Mouse (Mus musculus) midbrain, postnatal 0 days (tissue): ENCODE results near the gene F2rl1. TPM values are rescaled to one million over a fixed set of nuclear protein-coding genes. Genes with fewer than 3 reads are reported as not detected.

Experiments
- ATAC-seq: fragments of 200-750 bp; cut with Nextera tagmentation; 2 replicates; pipeline ENCODE4 v1.8.0; 2017; ENCODE audit warnings: moderate number of reproducible peaks, mild to moderate bottlenecking, moderate TSS enrichment, moderate library complexity; ENCODE audit not compliant: low FRiP score
- DNase-seq: peaks from one replicate; pipeline ENCODE4 v3.0.0-alpha.2; 2015; ENCODE audit warnings: low spot score
- H3K27ac ChIP-seq: fragments of 300-500 bp; sonication (generic); 2 replicates; pipeline ENCODE4 v1.5.1; 2014; ENCODE audit warnings: low read depth, mild to moderate bottlenecking, low read length, mixed read lengths
- H3K27me3 ChIP-seq: fragments of 300-500 bp; sonication (generic); 2 replicates; pipeline ENCODE4 v1.6.1; 2014; ENCODE audit warnings: low read length, control low read depth, mixed read lengths; ENCODE audit not compliant: insufficient read depth
- H3K36me3 ChIP-seq: fragments of 300-500 bp; sonication (generic); 2 replicates; pipeline ENCODE4 v1.6.1; 2014; ENCODE audit warnings: low read length, control low read depth, mixed read lengths; ENCODE audit not compliant: insufficient read depth
- H3K4me1 ChIP-seq: fragments of 300-500 bp; sonication (generic); 2 replicates; pipeline ENCODE4 v1.6.1; 2014; ENCODE audit warnings: mild to moderate bottlenecking, control low read depth, antibody characterized with exemption, low read length, mixed read lengths; ENCODE audit not compliant: insufficient read depth
- H3K4me2 ChIP-seq: fragments of 300-500 bp; sonication (generic); 2 replicates; pipeline ENCODE4 v1.6.1; 2014; ENCODE audit warnings: low read depth, mild to moderate bottlenecking, low read length, mixed read lengths; ENCODE audit not compliant: poor library complexity, severe bottlenecking
- H3K4me3 ChIP-seq: fragments of 300-500 bp; sonication (generic); 2 replicates; pipeline ENCODE4 v1.5.1; 2014; ENCODE audit warnings: low read depth, mild to moderate bottlenecking, low read length, moderate library complexity
- H3K9ac ChIP-seq: fragments of 300-500 bp; sonication (generic); replicated peaks from 2 replicates; pipeline ENCODE4 v1.6.1; 2014; ENCODE audit warnings: mild to moderate bottlenecking, low read length, moderate library complexity, mixed read lengths; ENCODE audit not compliant: poor library complexity, severe bottlenecking
- H3K9me3 ChIP-seq: fragments of 300-500 bp; sonication (generic); 2 replicates; pipeline ENCODE4 v1.6.1; 2016; ENCODE audit warnings: low read length, control low read depth
- CTCF ChIP-seq: IDR thresholded peaks from 2 replicates; pipeline ENCODE4 v1.5.1; 2016; ENCODE audit warnings: antibody characterized with exemption, mild to moderate bottlenecking
- WGBS: fragments of 180-500 bp; shearing (Covaris S2); extraction: QIAGEN DNeasy Blood & Tissue Kit; methylation state at CpG from one replicate; pipeline ENCODE4 v1.1.7; 2014; 5-methylcytosine and 5-hydroxymethylcytosine counted together
- polyA plus RNA-seq: library from polyadenylated mRNA; unstranded; fragments of >200 nt; fragmentation: Nextera tagmentation; extraction: Ambion mirVana; gene quantifications from 2 replicates; pipeline ENCODE4 v1.2.1, GENCODE M21; 2015
- total RNA-seq: library from RNA; depleted of rRNA; stranded (reverse); fragments of >200 nt; gene quantifications from 2 replicates; pipeline ENCODE4 v1.2.3, GENCODE M21; 2014

The F2rl1 gene
- total and polyA plus RNA-seq, 2 experiments from 2014 or later: 0.16 to 0.21 TPM

DNA sequence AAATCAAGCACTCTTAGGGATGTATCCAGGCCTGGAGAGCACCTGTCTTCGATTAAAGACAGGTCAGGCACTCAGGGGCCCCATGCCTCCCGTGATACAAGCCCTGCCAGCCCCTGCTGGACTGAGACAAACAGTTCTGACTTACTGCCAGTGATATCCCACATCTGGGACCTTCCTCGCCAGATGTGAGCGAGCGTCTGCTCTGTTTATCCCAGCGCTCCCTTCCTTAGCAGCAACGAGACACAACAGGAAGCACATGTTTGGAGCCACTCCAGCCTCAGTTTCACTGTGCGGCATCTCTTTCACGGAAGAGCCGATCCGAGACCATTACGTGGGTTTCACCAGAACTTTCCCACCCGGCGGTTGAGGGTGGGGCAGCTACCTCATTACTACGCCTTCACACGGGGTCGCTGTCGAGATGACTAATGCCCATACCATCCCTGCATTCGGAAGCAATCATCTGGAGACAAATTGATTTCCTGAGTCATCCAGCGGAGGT, 23.3 kb upstream of the F2rl1 start:
- DNase-seq (peak; percentile 21), ATAC-seq (no peak)

GRCm38 (mm10) chr13:95547090-95547611, 22.1 kb upstream of the F2rl1 start:
- no peak overlapping the region for H3K9ac ChIP-seq
- H3K36me3 ChIP-seq: no peaks in the 10 kb centered on the region
- no peak overlapping the region for H3K4me3 ChIP-seq
- no peaks in the 10 kb centered on the region for H3K9me3 ChIP-seq
- ATAC-seq (peak; percentile 50; the same call in 1 of the 2 replicates), DNase-seq (peak; percentile 53)
- H3K27ac ChIP-seq: no peak overlapping the region
- TF ChIP-seq CTCF: no peak
- no peaks in the 10 kb centered on the region for H3K27me3 ChIP-seq
- H3K4me1 ChIP-seq: peaks cover 6% of the 10 kb centered on the region; the same call in 1 of the 2 replicates
- H3K4me2 ChIP-seq: 0 out of 2 replicates have a peak overlapping the region, but pooled peaks have one; percentile 9
- WGBS: 22% methylated on average over 12 of the region's 12 CpGs

More for the DNA sequence above, 23.3 kb upstream of the F2rl1 start:
- Histone ChIP-seq H3K4me1 (peaks cover 6% of the 10 kb centered on the region; the same call in 1 of the 2 replicates), H3K36me3 (no peaks in the 10 kb centered on the region), H3K4me2 (peak overlapping the region; percentile 32), H3K9ac (no peak overlapping the region), H3K4me3 (no peak overlapping the region), H3K27me3 (no peaks in the 10 kb centered on the region), H3K27ac (no peak overlapping the region), H3K9me3 (no peaks in the 10 kb centered on the region)
- TF ChIP-seq CTCF: no peak
- 25% methylated on average over 20 of the region's 20 CpGs for WGBS

DNA sequence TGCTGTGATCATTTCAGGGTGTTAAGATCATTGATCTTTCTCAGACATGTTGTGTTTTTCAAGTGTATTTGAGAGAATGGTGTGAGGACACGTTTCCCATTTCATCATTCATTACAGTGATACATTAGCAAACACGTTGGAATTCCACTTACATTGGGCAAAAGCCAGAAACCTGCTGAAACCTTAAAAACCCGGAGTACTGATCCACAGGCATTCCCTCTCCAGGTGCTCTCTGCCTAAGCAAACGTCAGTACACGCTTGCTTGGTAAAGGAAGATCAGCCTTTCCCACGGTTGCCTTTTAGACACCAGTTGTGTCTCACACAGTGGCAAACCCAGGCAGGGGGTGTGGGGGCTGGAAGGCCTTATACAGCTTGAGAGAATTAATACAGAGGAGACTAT, 21.2 kb upstream of the F2rl1 start:
- no peak overlapping the region for H3K4me3 ChIP-seq
- H3K36me3 ChIP-seq: no peaks in the 10 kb centered on the region
- H3K9ac ChIP-seq: no peak overlapping the region
- WGBS: 57% methylated on average over 6 of the region's 6 CpGs
- ATAC-seq (no peak), DNase-seq (no peak)
- peaks cover 6% of the 10 kb centered on the region; the same call in 1 of the 2 replicates for H3K4me1 ChIP-seq
- H3K4me2 ChIP-seq: no peak overlapping the region
- no peak overlapping the region for H3K27ac ChIP-seq
- TF ChIP-seq CTCF: no peak
- H3K27me3 ChIP-seq: no peaks in the 10 kb centered on the region
- no peaks in the 10 kb centered on the region for H3K9me3 ChIP-seq

GRCm38 (mm10) chr13:95545729-95546186, 20.7 kb upstream of the F2rl1 start:
- no peak overlapping the region for H3K4me2 ChIP-seq
- ATAC-seq (no peak), DNase-seq (no peak)
- 72% methylated on average over 7 of the region's 7 CpGs for WGBS
- TF ChIP-seq CTCF: no peak
- H3K27me3 ChIP-seq: no peaks in the 10 kb centered on the region
- H3K9ac ChIP-seq: no peak overlapping the region
- no peak overlapping the region for H3K4me3 ChIP-seq
- no peak overlapping the region for H3K27ac ChIP-seq
- H3K4me1 ChIP-seq: peaks cover 6% of the 10 kb centered on the region; the same call in 1 of the 2 replicates
- H3K36me3 ChIP-seq: no peaks in the 10 kb centered on the region
- H3K9me3 ChIP-seq: no peaks in the 10 kb centered on the region

DNA sequence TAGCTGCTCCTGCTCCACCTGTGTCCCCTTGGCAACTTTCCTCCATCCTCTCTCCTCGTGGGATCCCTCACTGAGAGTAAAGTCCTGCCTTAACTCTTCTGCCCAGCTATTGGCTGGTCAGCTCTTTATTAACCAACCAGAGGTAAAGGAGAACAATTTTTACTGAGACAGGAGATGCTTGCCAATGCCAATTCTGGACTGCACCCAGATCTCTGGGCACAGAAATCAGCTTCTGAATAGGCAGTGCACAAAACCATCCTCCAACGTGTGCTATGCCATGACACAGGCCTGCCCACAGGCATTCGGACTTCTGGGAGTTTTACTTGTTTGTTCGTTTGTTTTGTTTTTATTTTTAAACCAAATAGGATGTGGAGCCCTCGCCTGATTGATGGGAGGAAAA, 13.0 kb upstream of the F2rl1 start:
- H3K27ac ChIP-seq: no peak overlapping the region
- no peak overlapping the region for H3K4me3 ChIP-seq
- H3K36me3 ChIP-seq: no peaks in the 10 kb centered on the region
- 65% methylated on average over 5 of the region's 5 CpGs for WGBS
- no peak for TF ChIP-seq CTCF
- ATAC-seq (no peak), DNase-seq (no peak)
- H3K27me3 ChIP-seq: no peaks in the 10 kb centered on the region
- H3K9ac ChIP-seq: no peak overlapping the region
- H3K9me3 ChIP-seq: no peaks in the 10 kb centered on the region
- peaks cover 5% of the 10 kb centered on the region; the same call in 1 of the 2 replicates for H3K4me1 ChIP-seq
- no peak overlapping the region for H3K4me2 ChIP-seq

- 12% methylated on average over 5 of the region's 5 CpGs for WGBS
- Histone ChIP-seq H3K4me1 (peaks cover 5% of the 10 kb centered on the region; the same call in 1 of the 2 replicates), H3K36me3 (no peaks in the 10 kb centered on the region), H3K27ac (no peak overlapping the region), H3K9me3 (no peaks in the 10 kb centered on the region), H3K9ac (no peak overlapping the region), H3K4me2 (no peak overlapping the region), H3K27me3 (no peaks in the 10 kb centered on the region), H3K4me3 (no peak overlapping the region)
- TF ChIP-seq CTCF: no peak
- ATAC-seq: no peak
- no peak for DNase-seq
Observed at GRCm38 (mm10) chr13:95536117-95536493, 11.1 kb upstream of the F2rl1 start.
